Mouse (Mus musculus) liver, embryonic 15.5 days (tissue): ENCODE results near the gene Slc25a5. TPM values are rescaled to one million over a fixed set of nuclear protein-coding genes. Genes with fewer than 3 reads are reported as not detected.

Experiments used
- ATAC-seq: fragments of 200-750 bp; cut with Nextera tagmentation; 2 replicates; pipeline ENCODE4 v1.8.0; 2017; ENCODE audit warnings: moderate number of reproducible peaks, mild to moderate bottlenecking, moderate library complexity; ENCODE audit not compliant: insufficient read depth
- H3K27ac ChIP-seq: fragments of 300-500 bp; sonication (generic); replicated peaks from 2 replicates; pipeline ENCODE4 v1.5.1; 2015; ENCODE audit warnings: mild to moderate bottlenecking, inconsistent platforms
- H3K27me3 ChIP-seq: fragments of 300-500 bp; sonication (generic); 2 replicates; pipeline ENCODE4 v1.6.1; 2015; ENCODE audit warnings: mild to moderate bottlenecking, inconsistent platforms
- H3K36me3 ChIP-seq: fragments of 300-500 bp; sonication (generic); replicated peaks from 2 replicates; pipeline ENCODE4 v1.6.1; 2015; ENCODE audit warnings: moderate library complexity, mild to moderate bottlenecking, inconsistent platforms
- H3K4me1 ChIP-seq: fragments of 300-500 bp; sonication (generic); replicated peaks from 2 replicates; pipeline ENCODE4 v1.6.1; 2015; ENCODE audit warnings: inconsistent platforms
- H3K4me2 ChIP-seq: fragments of 300-500 bp; sonication (generic); 2 replicates; pipeline ENCODE4 v1.6.1; 2015; ENCODE audit warnings: moderate library complexity, mild to moderate bottlenecking, inconsistent platforms
- H3K4me3 ChIP-seq: fragments of 300-500 bp; sonication (generic); replicated peaks from 2 replicates; pipeline ENCODE4 v1.5.1; 2015; ENCODE audit warnings: mild to moderate bottlenecking, inconsistent platforms
- H3K9ac ChIP-seq: fragments of 300-500 bp; sonication (generic); 2 replicates; pipeline ENCODE4 v1.6.1; 2015; ENCODE audit warnings: moderate library complexity, mild to moderate bottlenecking, inconsistent platforms
- H3K9me3 ChIP-seq: fragments of 300-500 bp; sonication (generic); replicated peaks from 2 replicates; pipeline ENCODE4 v1.6.1; 2016; ENCODE audit warnings: inconsistent platforms
- WGBS: fragments of 180-500 bp; shearing (Covaris S2); methylation state at CpG from one replicate; pipeline ENCODE4 v1.1.7; 2015; ENCODE audit warnings: mixed read lengths; ENCODE audit not compliant: insufficient replicate concordance; 5-methylcytosine and 5-hydroxymethylcytosine counted together
- polyA plus RNA-seq: library from polyadenylated mRNA; unstranded; fragments of >200 nt; fragmentation: Nextera tagmentation; extraction: Ambion mirVana; gene quantifications from 2 replicates; pipeline ENCODE4 v1.2.1, GENCODE M21; 2015

The Slc25a5 gene
- polyA plus RNA-seq, result 409 and 433 TPM in 2 replicates

GRCm38 (mm10) chrX:36795424-36796162, at the start of gene Slc25a5:
Gene Slc25a5 (plus strand): TSS chrX:36795651.
- H3K4me3 ChIP-seq, result peak within 1 kb of the TSS; percentile 73
- ATAC-seq, result peak; percentile 96
- H3K27me3 ChIP-seq, result no peaks in the 10 kb centered on the region
- peaks cover 10% of the 10 kb centered on the region for H3K36me3 ChIP-seq
- 17% methylated on average over 41 of the region's 41 CpGs for WGBS
- peak within 1 kb of the TSS; percentile 88 for H3K27ac ChIP-seq
- H3K4me2 ChIP-seq, result peak within 1 kb of the TSS; percentile 72
- 0 out of 2 replicates have a peak, but pooled peaks cover 9% of the 10 kb centered on the region for H3K4me1 ChIP-seq
- peak within 1 kb of the TSS; percentile 78 for H3K9ac ChIP-seq
- H3K9me3 ChIP-seq, result no peaks in the 10 kb centered on the region

- Histone ChIP-seq H3K9me3 (no peaks in the 10 kb centered on the region), H3K27me3 (no peaks in the 10 kb centered on the region), H3K36me3 (no peaks in the 10 kb centered on the region), H3K9ac (no peak overlapping the region), H3K27ac (no peak overlapping the region), H3K4me2 (no peak overlapping the region), H3K4me3 (no peak overlapping the region), H3K4me1 (peaks cover 16% of the 10 kb centered on the region)
- ATAC-seq, result no peak
- WGBS, result 76% methylated on average over 8 of the region's 8 CpGs
These were observed 48.7 kb upstream of the Slc25a5 start for GRCm38 (mm10) chrX:36746789-36747188.

GRCm38 (mm10) chrX:36748573-36748972, 46.9 kb upstream of the Slc25a5 start:
- H3K36me3 ChIP-seq, result no peaks in the 10 kb centered on the region
- peaks cover 5% of the 10 kb centered on the region; the same call in 1 of the 2 replicates for H3K4me1 ChIP-seq
- WGBS, result 73% methylated on average over 3 of the region's 3 CpGs
- no peak overlapping the region for H3K4me3 ChIP-seq
- H3K9ac ChIP-seq, result no peak overlapping the region
- no peaks in the 10 kb centered on the region for H3K27me3 ChIP-seq
- H3K4me2 ChIP-seq, result no peak overlapping the region
- ATAC-seq, result no peak
- H3K9me3 ChIP-seq, result no peaks in the 10 kb centered on the region
- no peak overlapping the region for H3K27ac ChIP-seq

- no peak overlapping the region for H3K9ac ChIP-seq
- H3K4me3 ChIP-seq, result no peak overlapping the region
- no peaks in the 10 kb centered on the region for H3K27me3 ChIP-seq
- 66% methylated on average over 6 of the region's 6 CpGs for WGBS
- no peaks in the 10 kb centered on the region for H3K36me3 ChIP-seq
- H3K27ac ChIP-seq, result no peak overlapping the region
- H3K9me3 ChIP-seq, result no peaks in the 10 kb centered on the region
- H3K4me1 ChIP-seq, result no peaks in the 10 kb centered on the region
- H3K4me2 ChIP-seq, result no peak overlapping the region
- no peak for ATAC-seq
These were observed 46.1 kb upstream of the Slc25a5 start for GRCm38 (mm10) chrX:36749281-36749785.

GRCm38 (mm10) chrX:36750591-36750990, 44.9 kb upstream of the Slc25a5 start:
- H3K4me2 ChIP-seq, result no peak overlapping the region
- H3K4me3 ChIP-seq, result no peak overlapping the region
- H3K27me3 ChIP-seq, result no peaks in the 10 kb centered on the region
- H3K27ac ChIP-seq, result no peak overlapping the region
- WGBS, result 52% methylated on average over 1 of the region's 1 CpGs
- no peaks in the 10 kb centered on the region for H3K9me3 ChIP-seq
- no peak overlapping the region for H3K9ac ChIP-seq
- H3K36me3 ChIP-seq, result no peaks in the 10 kb centered on the region
- H3K4me1 ChIP-seq, result no peaks in the 10 kb centered on the region
- no peak for ATAC-seq

GRCm38 (mm10) chrX:36752586-36752985, 42.9 kb upstream of the Slc25a5 start:
- H3K27me3 ChIP-seq, result no peaks in the 10 kb centered on the region
- ATAC-seq, result no peak
- H3K4me2 ChIP-seq, result no peak overlapping the region
- no peak overlapping the region for H3K27ac ChIP-seq
- WGBS, result 77% methylated on average over 3 of the region's 3 CpGs
- H3K9ac ChIP-seq, result no peak overlapping the region
- H3K4me1 ChIP-seq, result no peaks in the 10 kb centered on the region
- no peaks in the 10 kb centered on the region for H3K36me3 ChIP-seq
- no peak overlapping the region for H3K4me3 ChIP-seq
- H3K9me3 ChIP-seq, result no peaks in the 10 kb centered on the region

GRCm38 (mm10) chrX:36757796-36758472, 37.5 kb upstream of the Slc25a5 start:
- H3K27me3 ChIP-seq, result no peaks in the 10 kb centered on the region
- no peak for ATAC-seq
- no peak overlapping the region for H3K4me2 ChIP-seq
- H3K27ac ChIP-seq, result no peak overlapping the region
- H3K36me3 ChIP-seq, result no peaks in the 10 kb centered on the region
- no peaks in the 10 kb centered on the region for H3K9me3 ChIP-seq
- no peaks in the 10 kb centered on the region for H3K4me1 ChIP-seq
- WGBS, result 71% methylated on average over 7 of the region's 7 CpGs
- no peak overlapping the region for H3K9ac ChIP-seq
- H3K4me3 ChIP-seq, result no peak overlapping the region

GRCm38 (mm10) chrX:36758566-36758965, 36.9 kb upstream of the Slc25a5 start:
- ATAC-seq, result no peak

GRCm38 (mm10) chrX:36760946-36761635, 34.4 kb upstream of the Slc25a5 start:
- WGBS, result 47% methylated on average over 6 of the region's 6 CpGs
- Histone ChIP-seq H3K27ac (no peak overlapping the region), H3K9ac (no peak overlapping the region), H3K27me3 (no peaks in the 10 kb centered on the region), H3K4me2 (no peak overlapping the region), H3K9me3 (no peaks in the 10 kb centered on the region), H3K36me3 (no peaks in the 10 kb centered on the region), H3K4me1 (no peaks in the 10 kb centered on the region), H3K4me3 (no peak overlapping the region)
- ATAC-seq, result no peak

More at GRCm38 (mm10) chrX:36758566-36758965, 36.9 kb upstream of the Slc25a5 start:
- 32% methylated on average over 6 of the region's 6 CpGs for WGBS
- H3K4me2 ChIP-seq, result no peak overlapping the region
- no peaks in the 10 kb centered on the region for H3K36me3 ChIP-seq
- no peaks in the 10 kb centered on the region for H3K27me3 ChIP-seq
- H3K9me3 ChIP-seq, result no peaks in the 10 kb centered on the region
- H3K4me1 ChIP-seq, result no peaks in the 10 kb centered on the region
- no peak overlapping the region for H3K27ac ChIP-seq
- no peak overlapping the region for H3K4me3 ChIP-seq
- no peak overlapping the region for H3K9ac ChIP-seq

GRCm38 (mm10) chrX:36762289-36762688, 33.2 kb upstream of the Slc25a5 start:
- no peaks in the 10 kb centered on the region for H3K4me1 ChIP-seq
- no peak for ATAC-seq
- no peaks in the 10 kb centered on the region for H3K27me3 ChIP-seq
- H3K9me3 ChIP-seq, result no peaks in the 10 kb centered on the region
- no peaks in the 10 kb centered on the region for H3K36me3 ChIP-seq
- no peak overlapping the region for H3K9ac ChIP-seq
- no peak overlapping the region for H3K27ac ChIP-seq
- no peak overlapping the region for H3K4me2 ChIP-seq
- H3K4me3 ChIP-seq, result no peak overlapping the region
- WGBS, result 61% methylated on average over 5 of the region's 5 CpGs

GRCm38 (mm10) chrX:36762894-36763293, 32.6 kb upstream of the Slc25a5 start:
- no peak overlapping the region for H3K9ac ChIP-seq
- no peaks in the 10 kb centered on the region for H3K27me3 ChIP-seq
- WGBS, result 33% methylated on average over 4 of the region's 4 CpGs
- H3K27ac ChIP-seq, result no peak overlapping the region
- H3K9me3 ChIP-seq, result no peaks in the 10 kb centered on the region
- H3K4me1 ChIP-seq, result no peaks in the 10 kb centered on the region
- H3K36me3 ChIP-seq, result no peaks in the 10 kb centered on the region
- no peak for ATAC-seq
- no peak overlapping the region for H3K4me2 ChIP-seq
- H3K4me3 ChIP-seq, result no peak overlapping the region
